Comparison of ENCODE assay signal across 16 mouse cellular contexts in genomic region chr2:73275261-73276040, GRCm38 (mm10). TPM values are rescaled to one million over a fixed set of nuclear protein-coding genes. Genes with fewer than 3 reads are reported as not detected.
A peak's percentile ranks its signal among the peaks of the same experiment; 100 is the strongest.
DNase-seq lines count a peak whose midpoint lies in the region; ATAC-seq and TF ChIP-seq lines count a peak whose summit lies in the region.
"Had no signal": no experiment of that assay in that cellular context is flagged by ENCODE, and none has a peak within 500 bp of the region (broad histone marks: within the 10 kb centered on the region; RNA-seq: fewer than 3 reads in every experiment).

No protein-coding gene starts in this region.

- H3K27ac ChIP-seq in lung, postnatal 0 days (ENCODE audit: low read length): no peak overlapping the region
- H3K27ac ChIP-seq in midbrain, embryonic 12.5 days (replicated peaks): no peak overlapping the region
- H3K27ac ChIP-seq in liver, embryonic 12.5 days: no peak overlapping the region
- H3K27ac ChIP-seq: intestine, embryonic 15.5 days had no signal

- H3K4me1 ChIP-seq in lung, postnatal 0 days (ENCODE audit: insufficient read depth, low read depth, low read length): peaks cover 14% of the 10 kb centered on the region; the same call in 1 of the 2 replicates
- H3K4me1 ChIP-seq in lung, adult 2 months (ENCODE audit: control insufficient read depth, insufficient read depth, low read length): peaks cover 17% of the 10 kb centered on the region
- peaks cover 66% of the 10 kb centered on the region for H3K4me1 ChIP-seq in midbrain, embryonic 12.5 days
- peaks cover 66% of the 10 kb centered on the region for H3K4me1 ChIP-seq in liver, embryonic 12.5 days

- H3K9me3 ChIP-seq in lung, postnatal 0 days (ENCODE audit: low read length): no peaks in the 10 kb centered on the region
- no peaks in the 10 kb centered on the region for H3K9me3 ChIP-seq in midbrain, embryonic 12.5 days
- no peaks in the 10 kb centered on the region for H3K9me3 ChIP-seq in liver, embryonic 12.5 days (replicated peaks)
- H3K9me3 ChIP-seq: intestine, embryonic 15.5 days had no signal

- peak; percentile 16 for DNase-seq in embryo, embryonic 11 days
- DNase-seq in embryo, embryonic 10.5 days (ENCODE audit: low spot score): no peak
- peak; percentile 23 for DNase-seq in lung, postnatal 0 days (ENCODE audit: low spot score)
- no peak for DNase-seq in lung, adult 2 months
- no peak for DNase-seq in adrenal gland, adult 8-10 months
- DNase-seq in heart, postnatal 10 days: no peak
- DNase-seq: adrenal gland, postnatal 14 days; cerebellum, adult 11 months had no signal

- no peaks in the 10 kb centered on the region for H3K36me3 ChIP-seq in lung, postnatal 0 days (ENCODE audit: insufficient read depth, low read length)
- H3K36me3 ChIP-seq in midbrain, embryonic 12.5 days: no peaks in the 10 kb centered on the region
- H3K36me3 ChIP-seq in liver, embryonic 12.5 days: no peaks in the 10 kb centered on the region
- H3K36me3 ChIP-seq: intestine, embryonic 15.5 days had no signal

- TF ChIP-seq CTCF in lung, postnatal 0 days (IDR thresholded peaks at IDR 0.05): no peak
- TF ChIP-seq CTCF in lung, adult 2 months (IDR thresholded peaks at IDR 0.05; ENCODE audit: insufficient read depth, low read length): no peak

- WGBS in lung, postnatal 0 days: 15% methylated on average over 8 of the region's 8 CpGs
- WGBS in lung, adult 2 months: 22% methylated on average over 8 of the region's 8 CpGs
- WGBS in midbrain, embryonic 12.5 days: 7% methylated on average over 8 of the region's 8 CpGs
- 11% methylated on average over 8 of the region's 8 CpGs for WGBS in liver, embryonic 12.5 days (ENCODE audit: insufficient replicate concordance)

- H3K9ac ChIP-seq in lung, postnatal 0 days (replicated peaks; ENCODE audit: low read depth): no peak overlapping the region
- H3K9ac ChIP-seq in midbrain, embryonic 12.5 days (replicated peaks): no peak overlapping the region
- H3K9ac ChIP-seq in liver, embryonic 12.5 days: no peak overlapping the region
- H3K9ac ChIP-seq: intestine, embryonic 15.5 days had no signal

- no peak for ATAC-seq in lung, postnatal 0 days
- ATAC-seq in midbrain, embryonic 12.5 days (ENCODE audit: low FRiP score, low read depth): no peak
- ATAC-seq in liver, embryonic 12.5 days: no peak

- H3K4me2 ChIP-seq in lung, postnatal 0 days (replicated peaks; ENCODE audit: low read depth, low read length): no peak overlapping the region
- H3K4me2 ChIP-seq in midbrain, embryonic 12.5 days (replicated peaks): no peak overlapping the region
- H3K4me2 ChIP-seq in liver, embryonic 12.5 days: no peak overlapping the region

- no peak overlapping the region for H3K4me3 ChIP-seq in lung, postnatal 0 days (ENCODE audit: low read depth, low read length)
- H3K4me3 ChIP-seq in lung, adult 2 months (replicated peaks; ENCODE audit: extremely low read depth, low read depth, low read length): no peak overlapping the region
- peak overlapping the region; percentile 14; the same call in 1 of the 2 replicates for H3K4me3 ChIP-seq in midbrain, embryonic 12.5 days
- H3K4me3 ChIP-seq in liver, embryonic 12.5 days: no peak overlapping the region
- H3K4me3 ChIP-seq: myocyte had no signal

- intact Hi-C loops in heart, postnatal 10 days (cut with DNase I): loop anchor here (5.0 to 10.0 kb wide), 5 partner anchors 208 to 1733 kb away; no protein-coding TSS in a partner anchor

- no peak for TF ChIP-seq POLR2A in lung, adult 2 months (IDR thresholded peaks at IDR 0.05; ENCODE audit: borderline replicate concordance, extremely low read depth, low read depth, low read length)

- TF ChIP-seq EP300 in lung, postnatal 0 days (IDR thresholded peaks at IDR 0.05): no peak

- H3K27me3 ChIP-seq in lung, postnatal 0 days (replicated peaks; ENCODE audit: insufficient read depth, low read length): peaks cover 71% of the 10 kb centered on the region
- H3K27me3 ChIP-seq in midbrain, embryonic 12.5 days: peaks cover 78% of the 10 kb centered on the region
- H3K27me3 ChIP-seq in liver, embryonic 12.5 days (replicated peaks): peaks cover 93% of the 10 kb centered on the region

RNA-seq across cellular contexts. Expression of gene Sp9, which starts 3.7 kb away (rescaled TPM):
- not detected in 2 replicates for polyA plus RNA-seq in lung, postnatal 0 days (2015; fragmentation: Nextera tagmentation; extraction: Ambion mirVana)
- polyA plus RNA-seq in lung, adult 2 months (2012; rRNA removed): not detected in 2 replicates
- polyA plus RNA-seq in midbrain, embryonic 12.5 days (2016; fragmentation: Nextera tagmentation; extraction: Ambion mirVana): 4.6 and 7.6 TPM in 2 replicates
- not detected for total RNA-seq in adrenal gland, adult 8-10 months (2022)
- not detected for total RNA-seq in heart, postnatal 10 days (2021)
- polyA plus RNA-seq in liver, embryonic 12.5 days (2016; fragmentation: Nextera tagmentation; extraction: Ambion mirVana): not detected in 2 replicates
- total RNA-seq: adrenal gland, postnatal 14 days; granulocyte monocyte progenitor cell, adult 5-6 weeks; liver, adult 2 months had no signal
- polyA plus RNA-seq: heart, embryonic 16.5 days; intestine, embryonic 15.5 days; liver, adult 2 months; stomach, embryonic 16.5 days had no signal

RNA-seq across cellular contexts. Expression of gene Scrn3, which starts 37.0 kb away (rescaled TPM):
- polyA plus RNA-seq in lung, postnatal 0 days (2015; fragmentation: Nextera tagmentation; extraction: Ambion mirVana): 10.9 and 12.8 TPM in 2 replicates
- polyA plus RNA-seq in lung, adult 2 months (2012; rRNA removed): 5.5 and 8.9 TPM in 2 replicates
- polyA plus RNA-seq in midbrain, embryonic 12.5 days (2016; fragmentation: Nextera tagmentation; extraction: Ambion mirVana): 9.7 and 11.3 TPM in 2 replicates
- total RNA-seq in adrenal gland, adult 8-10 months (2022): 10 to 100 TPM; 23.9 to 33.8 (median 30.1) TPM
- 10 to 100 TPM; 14.0 to 17.4 TPM for total RNA-seq in heart, postnatal 10 days (2021)
- polyA plus RNA-seq in liver, embryonic 12.5 days (2016; fragmentation: Nextera tagmentation; extraction: Ambion mirVana): 27.1 and 28.3 TPM in 2 replicates

RNA-seq across cellular contexts. Expression of gene Cir1, which starts 37.0 kb away (rescaled TPM):
- 38.9 and 39.3 TPM in 2 replicates for polyA plus RNA-seq in lung, postnatal 0 days (2015; fragmentation: Nextera tagmentation; extraction: Ambion mirVana)
- 2.1 and 4.3 TPM in 2 replicates for polyA plus RNA-seq in lung, adult 2 months (2012; rRNA removed)
- polyA plus RNA-seq in midbrain, embryonic 12.5 days (2016; fragmentation: Nextera tagmentation; extraction: Ambion mirVana): 24.7 and 28.3 TPM in 2 replicates
- 10 to 100 TPM; 18.0 to 24.0 (median 20.5) TPM for total RNA-seq in adrenal gland, adult 8-10 months (2022)
- 10 to 100 TPM; 13.7 to 14.0 TPM for total RNA-seq in heart, postnatal 10 days (2021)
- polyA plus RNA-seq in liver, embryonic 12.5 days (2016; fragmentation: Nextera tagmentation; extraction: Ambion mirVana): 17.4 and 19.1 TPM in 2 replicates

RNA-seq across cellular contexts. Expression of gene Ola1, which starts 56.7 kb away (rescaled TPM):
- polyA plus RNA-seq in lung, postnatal 0 days (2015; fragmentation: Nextera tagmentation; extraction: Ambion mirVana): 30.4 and 30.6 TPM in 2 replicates
- polyA plus RNA-seq in lung, adult 2 months (2012; rRNA removed): 2.4 and 5.3 TPM in 2 replicates
- polyA plus RNA-seq in midbrain, embryonic 12.5 days (2016; fragmentation: Nextera tagmentation; extraction: Ambion mirVana): 81.1 and 88.0 TPM in 2 replicates
- total RNA-seq in adrenal gland, adult 8-10 months (2022): 10 to 100 TPM; 53.6 to 59.3 (median 56.3) TPM
- 10 to 100 TPM; 53.9 to 59.5 TPM for total RNA-seq in heart, postnatal 10 days (2021)
- 72.7 and 77.3 TPM in 2 replicates for polyA plus RNA-seq in liver, embryonic 12.5 days (2016; fragmentation: Nextera tagmentation; extraction: Ambion mirVana)

Comparison
In these comparisons a context has a peak if more than half of its experiments do, and no peak if none do; other contexts are left out.
1. DNase-seq: peak in embryo, embryonic 11 days (single experiment) and lung, postnatal 0 days (single experiment); none in embryo, embryonic 10.5 days (single experiment), lung, adult 2 months (single experiment), adrenal gland, adult 8-10 months (single experiment) and heart, postnatal 10 days (0 of 2).